Mouse (Mus musculus) right cerebral cortex, postnatal 25 days (tissue): Measurements from ENCODE around the gene Gm16506.
"Not testable (repeated sequence)": the region's sequence is repeated elsewhere in the genome, so short reads cannot be mapped to it uniquely, and the experiment has no call there.

Experiments used
- DNase-seq: peaks from one replicate; pipeline ENCODE4 v3.0.0; 2022

Gm16506 gene

GRCm38 (mm10) chr14:43727385-43727784, at the start of gene Gm16506:
Gene Gm16506 (minus strand): TSS chr14:43727485.
- not testable (repeated sequence) for DNase-seq

GRCm38 (mm10) chr14:43747566-43747965, 20.3 kb upstream of the Gm16506 start, which contains the start of gene Gm6526:
Gene Gm6526 (plus strand): TSS chr14:43747866.
- DNase-seq = not testable (repeated sequence)

GRCm38 (mm10) chr14:43697621-43698020, 29.7 kb downstream of the Gm16506 start, which contains the start of gene Gm7324:
Gene Gm7324 (plus strand): TSS chr14:43697828.
- not testable (repeated sequence) for DNase-seq

GRCm38 (mm10) chr14:43677099-43677498, 50.2 kb downstream of the Gm16506 start, which contains the start of gene Gm8165:
Gene Gm8165 (minus strand): TSS chr14:43677199.
- DNase-seq = not testable (repeated sequence)
